Mouse (Mus musculus) olfactory bulb, adult 2 months (tissue): ENCODE data around the gene Tbc1d24.

Experiments
- CTCF ChIP-seq: fragments of 200-500 bp; IDR thresholded peaks from 2 replicates; pipeline ENCODE4 v1.5.1; 2012; ENCODE audit warnings: low read depth, mild to moderate bottlenecking, low read length, moderate library complexity; ENCODE audit not compliant: insufficient read depth
- POLR2A ChIP-seq: fragments of 200-500 bp; IDR thresholded peaks from 2 replicates; pipeline ENCODE4 v1.6.1; 2012; ENCODE audit warnings: mild to moderate bottlenecking, low read depth, low read length, moderate library complexity; ENCODE audit not compliant: insufficient read depth

DNA sequence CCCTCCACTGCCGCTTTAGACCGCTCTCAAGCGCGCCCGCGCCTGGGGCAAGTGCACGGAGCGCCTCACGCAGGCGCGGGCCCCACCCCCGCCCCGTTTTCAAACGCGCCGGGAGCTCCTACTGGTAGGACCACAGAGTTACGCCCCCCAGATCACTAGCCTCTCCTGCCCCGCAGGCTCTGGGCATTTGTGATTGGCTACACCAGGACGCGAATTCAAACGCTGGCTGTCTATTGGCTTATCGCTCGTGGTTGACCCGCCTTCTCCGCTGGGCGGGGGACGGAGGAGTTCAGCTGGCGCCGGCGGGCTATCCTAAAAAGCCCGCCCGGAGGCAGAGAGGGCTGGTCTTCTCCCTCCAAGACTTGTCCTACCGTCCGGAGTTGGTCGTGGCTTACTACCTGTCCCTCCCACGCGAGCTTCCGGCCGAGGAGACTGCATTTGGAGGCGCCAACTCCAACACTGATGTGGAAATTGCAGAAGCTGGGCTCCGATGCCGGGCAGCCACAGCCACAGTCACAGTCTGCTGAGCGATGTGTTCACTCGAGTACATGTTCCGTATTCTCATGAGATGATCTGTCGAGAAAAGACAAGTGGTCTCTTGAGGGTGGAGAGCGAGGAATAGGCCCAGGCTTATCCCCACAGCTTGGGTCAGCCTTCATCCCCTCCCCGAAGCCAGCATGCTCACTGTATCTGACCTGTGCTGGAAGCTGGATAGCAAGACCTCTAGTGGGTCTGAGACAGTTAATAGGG is 46.1 kb upstream of the Tbc1d24 start, which contains the start of gene Ccnf:
- 0 out of 2 replicates have a peak, but pooled peaks have one; percentile 3 for TF ChIP-seq POLR2A
- no peak for TF ChIP-seq CTCF
